Mouse (Mus musculus) fat pad, adult 2 months (tissue): Measurements from ENCODE around the gene Rab3gap1.

Experiments used
- DNase-seq: peaks from one replicate; pipeline ENCODE4 v3.0.0-alpha.2; 2011; ENCODE audit warnings: low read depth, low spot score; ENCODE audit errors: extremely low read depth

The Rab3gap1 gene

GRCm38 (mm10) chr1:127980911-127981559 is 112.5 kb downstream of the Rab3gap1 start:
- no peak for DNase-seq

- no peak for DNase-seq
Observed at GRCm38 (mm10) chr1:127982268-127982667, 113.7 kb downstream of the Rab3gap1 start.

GRCm38 (mm10) chr1:127983274-127983993 is 114.9 kb downstream of the Rab3gap1 start:
- DNase-seq = no peak

- no peak for DNase-seq
Observed at GRCm38 (mm10) chr1:127985391-127985790, 116.8 kb downstream of the Rab3gap1 start.

GRCm38 (mm10) chr1:127988246-127988645 is 119.7 kb downstream of the Rab3gap1 start:
- no peak for DNase-seq

GRCm38 (mm10) chr1:127989387-127989786 is 120.8 kb downstream of the Rab3gap1 start:
- DNase-seq = no peak

- peak; percentile 58 for DNase-seq
Observed at GRCm38 (mm10) chr1:127989876-127990731, 121.5 kb downstream of the Rab3gap1 start.
